ENCODE assay signal across 8 mouse cellular contexts in the genomic region with DNA sequence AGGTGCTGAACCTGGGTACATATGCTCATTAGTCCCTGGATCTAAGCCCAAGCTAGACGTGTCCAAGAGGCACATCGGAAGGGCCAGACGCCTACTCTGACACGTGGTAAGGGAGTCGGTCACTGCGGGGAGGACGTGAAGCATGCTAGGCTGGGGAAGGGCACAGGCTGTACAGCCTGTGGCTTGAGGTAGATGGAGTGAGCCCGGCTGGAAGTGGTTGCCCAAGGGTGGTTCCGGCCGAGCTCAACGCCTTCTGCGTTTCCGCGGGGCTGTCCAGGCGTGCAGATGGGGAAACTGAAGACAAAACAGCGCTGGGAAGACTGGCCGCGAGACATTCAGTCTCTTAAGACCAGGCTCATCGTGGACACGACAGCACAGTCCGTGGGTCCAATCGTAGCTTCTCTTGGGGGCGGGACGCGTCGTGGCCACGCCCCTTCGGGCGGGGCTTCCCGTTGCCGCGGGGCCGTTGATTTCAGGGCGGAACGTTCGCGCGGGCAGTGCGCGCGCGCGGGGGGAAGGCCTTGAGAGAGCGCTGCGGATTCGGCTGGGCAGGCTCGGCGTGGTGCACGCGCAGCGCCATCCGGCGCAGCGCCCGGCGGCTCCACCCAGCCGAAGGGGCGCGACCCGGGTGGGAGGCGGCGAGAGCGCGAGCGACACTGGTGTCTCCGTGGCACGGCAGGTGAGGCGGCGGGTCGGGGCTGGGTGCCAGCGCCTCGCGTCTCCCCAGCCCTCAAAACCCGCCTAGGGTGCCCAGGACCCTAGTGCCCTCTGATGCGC. TPM values are rescaled to one million over a fixed set of nuclear protein-coding genes. Genes with fewer than 3 reads are reported as not detected.
DNase-seq lines count a peak whose midpoint lies in the region; ATAC-seq and TF ChIP-seq lines count a peak whose summit lies in the region.

No protein-coding gene starts in this region.

- TF ChIP-seq CTCF in midbrain, postnatal 0 days (IDR thresholded peaks at IDR 0.05): no peak

- peak; percentile 54; the same call in 1 of the 2 replicates for TF ChIP-seq POLR2A in limb, embryonic 14.5 days (IDR thresholded peaks at IDR 0.05; ENCODE audit: borderline replicate concordance, extremely low read depth, insufficient read depth, insufficient read length)

- H3K27ac ChIP-seq in embryonic facial prominence, embryonic 13.5 days: no peak overlapping the region; the same call in 1 of the 2 replicates
- no peak overlapping the region for H3K27ac ChIP-seq in limb, embryonic 14.5 days (replicated peaks; ENCODE audit: low read depth, low read length)
- H3K27ac ChIP-seq in midbrain, postnatal 0 days (ENCODE audit: low read depth, low read length): peak overlapping the region; percentile 64

- H3K4me1 ChIP-seq in embryonic facial prominence, embryonic 13.5 days: peaks cover 20% of the 10 kb centered on the region
- H3K4me1 ChIP-seq in limb, embryonic 14.5 days (ENCODE audit: control insufficient read depth, insufficient read depth, low read length): peaks cover 13% of the 10 kb centered on the region
- peaks cover 21% of the 10 kb centered on the region for H3K4me1 ChIP-seq in midbrain, postnatal 0 days (ENCODE audit: insufficient read depth, low read length)

- under 1% methylated on average over 75 of the region's 75 CpGs for WGBS in embryonic facial prominence, embryonic 13.5 days
- under 1% methylated on average over 33 of the region's 75 CpGs for WGBS in limb, embryonic 14.5 days
- WGBS in midbrain, postnatal 0 days: under 1% methylated on average over 70 of the region's 75 CpGs

- H3K36me3 ChIP-seq in embryonic facial prominence, embryonic 13.5 days: no peaks in the 10 kb centered on the region
- no peaks in the 10 kb centered on the region for H3K36me3 ChIP-seq in limb, embryonic 14.5 days (ENCODE audit: control insufficient read depth, insufficient read depth, low read length)
- H3K36me3 ChIP-seq in midbrain, postnatal 0 days (ENCODE audit: insufficient read depth, low read length): no peaks in the 10 kb centered on the region

- peak; percentile 88 for ATAC-seq in embryonic facial prominence, embryonic 13.5 days (ENCODE audit: insufficient number of reproducible peaks, insufficient read depth, low FRiP score, low TSS enrichment, low read depth)
- ATAC-seq in limb, embryonic 14.5 days (ENCODE audit: low FRiP score, low read depth): peak; percentile 94
- peak; percentile 93 for ATAC-seq in midbrain, postnatal 0 days (ENCODE audit: low FRiP score)

- DNase-seq in 3134 (ENCODE audit: extremely low read depth, insufficient read length, low spot score): peak; percentile 100
- DNase-seq in adrenal gland, postnatal 36 days: peak; percentile 98
- DNase-seq in heart, adult 8-10 months (ENCODE audit: low spot score): peak; percentile 97
- DNase-seq in kidney, adult 9 months: peak; percentile 99
- DNase-seq in limb, embryonic 14.5 days (ENCODE audit: low spot score): peak; percentile 94
- peak; percentile 96 for DNase-seq in midbrain, postnatal 0 days (ENCODE audit: low spot score)
- DNase-seq in spleen, postnatal 14 days (ENCODE audit: low spot score in 2 of 2): peak; percentile 94 to 96

- peak overlapping the region; percentile 90 for H3K4me2 ChIP-seq in embryonic facial prominence, embryonic 13.5 days
- peak overlapping the region; percentile 68 for H3K4me2 ChIP-seq in limb, embryonic 14.5 days (replicated peaks; ENCODE audit: low read depth, low read length, severe bottlenecking)
- H3K4me2 ChIP-seq in midbrain, postnatal 0 days (ENCODE audit: low read depth, low read length, poor library complexity, severe bottlenecking): peak overlapping the region; percentile 83

- H3K27me3 ChIP-seq in embryonic facial prominence, embryonic 13.5 days: peaks cover 6% of the 10 kb centered on the region; the same call in 1 of the 2 replicates
- H3K27me3 ChIP-seq in limb, embryonic 14.5 days (ENCODE audit: control insufficient read depth, insufficient read depth, low read length): no peaks in the 10 kb centered on the region
- no peaks in the 10 kb centered on the region for H3K27me3 ChIP-seq in midbrain, postnatal 0 days (ENCODE audit: insufficient read depth, low read length)

- peak overlapping the region; percentile 74 for H3K4me3 ChIP-seq in embryonic facial prominence, embryonic 13.5 days
- peak overlapping the region; percentile 74 for H3K4me3 ChIP-seq in limb, embryonic 14.5 days (replicated peaks; ENCODE audit: low read length)
- peak overlapping the region; percentile 79 for H3K4me3 ChIP-seq in midbrain, postnatal 0 days (ENCODE audit: low read depth, low read length)

- H3K9ac ChIP-seq in embryonic facial prominence, embryonic 13.5 days: peak overlapping the region; percentile 88
- H3K9ac ChIP-seq in limb, embryonic 14.5 days (ENCODE audit: low read depth, low read length, severe bottlenecking): peak overlapping the region; percentile 73
- H3K9ac ChIP-seq in midbrain, postnatal 0 days (replicated peaks; ENCODE audit: low read length, poor library complexity, severe bottlenecking): peak overlapping the region; percentile 83

- H3K9me3 ChIP-seq in embryonic facial prominence, embryonic 13.5 days: no peaks in the 10 kb centered on the region
- H3K9me3 ChIP-seq in limb, embryonic 14.5 days (ENCODE audit: control insufficient read depth, low read length): no peaks in the 10 kb centered on the region
- no peaks in the 10 kb centered on the region for H3K9me3 ChIP-seq in midbrain, postnatal 0 days (ENCODE audit: low read length)

RNA-seq across cellular contexts. Expression of gene Fam118a, which starts 8.0 kb away (rescaled TPM):
- total RNA-seq in adrenal gland, postnatal 36 days (2021): 10 to 100 TPM in 1 of 2 experiments, 1 to 10 TPM in 1; 5.9 to 11.6 TPM
- polyA plus RNA-seq in embryonic facial prominence, embryonic 13.5 days (2015; fragmentation: Nextera tagmentation; extraction: Ambion mirVana): 23.2 and 23.6 TPM in 2 replicates
- 1 to 10 TPM; 6.1 to 7.7 (median 6.9) TPM for total RNA-seq in heart, adult 8-10 months (2022)
- polyA plus RNA-seq in limb, embryonic 14.5 days (2012; rRNA removed): 15.5 and 16.4 TPM in 2 replicates
- polyA plus RNA-seq in limb, embryonic 14.5 days (2014; fragmentation: Nextera tagmentation; extraction: Ambion mirVana): 21.7 and 23.1 TPM in 2 replicates
- total RNA-seq in midbrain, postnatal 0 days (2014; rRNA removed): 18.0 and 21.0 TPM in 2 replicates
- 29.5 TPM in 2 replicates for polyA plus RNA-seq in midbrain, postnatal 0 days (2015; fragmentation: Nextera tagmentation; extraction: Ambion mirVana)

RNA-seq across cellular contexts. Expression of gene Upk3a, which starts 19.8 kb away (rescaled TPM):
- not detected for total RNA-seq in adrenal gland, postnatal 36 days (2021)
- polyA plus RNA-seq in embryonic facial prominence, embryonic 13.5 days (2015; fragmentation: Nextera tagmentation; extraction: Ambion mirVana): 1.1 and 1.2 TPM in 2 replicates
- total RNA-seq in heart, adult 8-10 months (2022): not detected
- 0.06 and 0.08 TPM in 2 replicates for polyA plus RNA-seq in limb, embryonic 14.5 days (2012; rRNA removed)
- polyA plus RNA-seq in limb, embryonic 14.5 days (2014; fragmentation: Nextera tagmentation; extraction: Ambion mirVana): not detected in 2 replicates
- 0.28 and 0.66 TPM in 2 replicates for total RNA-seq in midbrain, postnatal 0 days (2014; rRNA removed)
- polyA plus RNA-seq in midbrain, postnatal 0 days (2015; fragmentation: Nextera tagmentation; extraction: Ambion mirVana): 3.0 and 3.6 TPM in 2 replicates

RNA-seq across cellular contexts. Expression of gene 5031439G07Rik, which starts 48.4 kb away (rescaled TPM):
- total RNA-seq in adrenal gland, postnatal 36 days (2021): 10 to 100 TPM; 33.3 to 34.0 TPM
- 8.7 and 9.2 TPM in 2 replicates for polyA plus RNA-seq in embryonic facial prominence, embryonic 13.5 days (2015; fragmentation: Nextera tagmentation; extraction: Ambion mirVana)
- 10 to 100 TPM; 30.5 to 36.5 (median 33.8) TPM for total RNA-seq in heart, adult 8-10 months (2022)
- 21.8 and 25.5 TPM in 2 replicates for polyA plus RNA-seq in limb, embryonic 14.5 days (2012; rRNA removed)
- polyA plus RNA-seq in limb, embryonic 14.5 days (2014; fragmentation: Nextera tagmentation; extraction: Ambion mirVana): 12.3 and 27.0 TPM in 2 replicates
- total RNA-seq in midbrain, postnatal 0 days (2014; rRNA removed): 127 and 131 TPM in 2 replicates
- 22.2 and 23.4 TPM in 2 replicates for polyA plus RNA-seq in midbrain, postnatal 0 days (2015; fragmentation: Nextera tagmentation; extraction: Ambion mirVana)
